Mouse (Mus musculus): ENCODE results near the gene Htr2c.

Gene Htr2c

DNA sequence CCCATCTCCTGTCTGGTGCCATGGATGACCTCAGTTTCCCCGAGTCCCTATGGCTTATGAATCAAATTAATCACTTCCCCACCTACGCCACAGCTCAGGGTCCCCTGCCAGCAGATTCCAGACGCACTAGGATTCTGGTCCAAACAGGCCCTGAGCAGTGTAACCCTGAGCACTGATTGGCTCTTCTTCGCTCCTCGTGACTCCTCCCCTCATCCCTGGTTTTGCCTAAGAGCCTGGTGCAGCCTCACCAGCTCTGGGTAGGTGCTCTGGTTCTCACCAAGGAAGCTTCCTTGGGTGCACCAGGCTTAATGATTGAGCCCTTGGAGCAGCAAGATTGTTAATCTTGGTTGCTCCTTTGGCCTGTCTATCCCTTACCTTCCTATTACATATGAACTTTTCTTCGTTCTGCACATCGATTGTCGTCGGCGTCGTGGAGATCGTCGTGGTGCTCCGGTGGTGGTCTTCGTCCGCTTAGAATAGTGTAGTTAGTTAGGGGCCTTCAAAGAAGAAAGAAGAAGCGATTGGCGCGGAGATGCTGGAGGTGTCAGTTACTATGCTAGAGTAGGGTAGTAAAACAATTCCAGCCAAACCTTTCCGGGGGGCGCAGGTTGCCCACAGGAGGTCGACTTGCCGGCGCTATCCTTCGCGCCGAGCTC lies at the start of gene Htr2c:
TSS of gene Htr2c (plus strand) at position 256 of the 656 bp plus-strand sequence.
- CTCF ChIA-PET = no interaction called here

DNA sequence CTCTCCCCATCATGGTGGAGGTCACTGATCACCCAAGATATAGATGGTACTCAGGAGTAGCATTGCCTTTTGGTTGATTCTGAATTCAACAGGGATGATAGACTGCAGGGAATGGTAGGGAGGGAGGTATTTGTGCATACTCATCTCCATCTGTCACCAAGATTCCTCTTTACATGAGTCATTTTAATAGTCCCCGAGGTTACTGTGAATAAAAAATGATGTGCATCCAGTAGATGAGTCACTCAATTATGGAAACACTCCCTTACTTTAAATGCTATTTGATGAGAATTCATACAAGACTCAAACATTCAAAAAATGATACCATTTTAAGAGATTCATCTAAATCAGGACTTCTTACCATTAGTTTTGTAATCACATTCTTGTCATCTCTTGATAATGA lies 34.1 kb upstream of the Htr2c start:
- CTCF ChIA-PET = no interaction called here

DNA sequence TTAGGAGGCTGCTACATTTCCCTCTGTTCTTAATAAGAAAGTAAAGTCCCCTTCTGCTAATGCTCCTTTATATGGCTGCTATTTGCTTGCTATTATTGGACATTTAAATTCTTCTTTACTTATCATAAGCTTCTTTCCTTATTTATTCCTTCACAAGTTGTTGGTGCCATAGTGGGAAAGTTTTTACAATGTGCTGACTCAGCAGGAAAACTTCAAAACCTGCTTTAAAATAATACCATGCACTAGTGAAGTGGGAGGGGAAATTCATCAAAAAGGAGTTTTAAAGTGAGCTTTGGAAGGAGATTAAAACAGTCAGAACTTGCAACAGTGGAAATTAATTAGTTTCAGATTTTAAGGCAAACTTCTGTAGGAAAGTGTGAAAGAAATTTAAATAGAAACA lies 26.0 kb upstream of the Htr2c start:
- CTCF ChIA-PET = no interaction called here

DNA sequence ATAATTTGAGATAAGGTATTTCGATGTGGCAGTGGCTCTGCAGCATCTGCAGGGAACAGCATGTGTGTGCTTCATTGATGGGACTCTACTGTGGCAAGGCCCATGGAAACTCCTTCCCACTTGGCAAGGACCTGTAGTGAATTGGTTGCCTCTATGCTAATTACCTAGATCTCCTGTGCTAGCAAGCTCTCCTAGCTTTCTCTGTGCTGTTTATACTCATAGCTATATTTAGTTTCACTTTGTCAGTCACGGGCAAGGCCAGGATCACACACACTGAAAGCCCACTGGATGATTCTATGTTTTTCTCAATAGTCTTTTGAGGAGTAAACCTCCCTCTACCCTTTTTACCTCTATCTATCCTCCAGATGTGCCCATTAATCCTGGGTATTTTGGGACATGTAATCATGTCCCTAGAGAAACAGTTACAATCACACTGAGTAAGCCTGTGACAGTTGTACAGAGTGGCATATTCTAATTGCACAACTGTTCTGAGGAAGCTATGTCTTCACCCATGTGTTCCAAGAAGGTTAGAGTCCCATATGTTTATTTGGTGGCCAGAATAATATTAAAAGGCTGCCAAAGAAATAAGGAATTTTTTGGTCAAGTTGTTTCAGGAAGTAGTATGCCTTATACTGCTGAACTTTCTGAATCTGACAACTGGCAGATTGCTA lies 16.0 kb upstream of the Htr2c start:
- CTCF ChIA-PET = no interaction called here

DNA sequence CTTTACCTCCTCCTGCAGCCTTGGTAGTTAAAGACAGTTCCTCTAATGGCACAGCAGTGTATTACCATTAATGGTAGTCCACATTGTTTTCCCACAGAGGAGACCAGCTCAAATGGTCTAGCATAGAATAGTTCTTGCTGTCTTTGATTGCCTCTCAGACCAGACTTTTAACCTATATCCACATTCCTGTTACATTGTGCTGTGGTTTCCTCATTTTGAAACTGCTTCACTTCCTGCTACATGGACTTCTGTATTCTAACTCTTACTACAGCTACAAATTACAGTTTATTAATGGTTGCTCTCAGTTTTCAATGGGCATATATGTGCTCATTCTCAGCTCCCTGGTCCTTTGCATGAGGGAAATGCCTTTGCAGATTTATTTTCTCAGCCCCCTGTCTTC lies 15.3 kb upstream of the Htr2c start:
- CTCF ChIA-PET = no interaction called here

DNA sequence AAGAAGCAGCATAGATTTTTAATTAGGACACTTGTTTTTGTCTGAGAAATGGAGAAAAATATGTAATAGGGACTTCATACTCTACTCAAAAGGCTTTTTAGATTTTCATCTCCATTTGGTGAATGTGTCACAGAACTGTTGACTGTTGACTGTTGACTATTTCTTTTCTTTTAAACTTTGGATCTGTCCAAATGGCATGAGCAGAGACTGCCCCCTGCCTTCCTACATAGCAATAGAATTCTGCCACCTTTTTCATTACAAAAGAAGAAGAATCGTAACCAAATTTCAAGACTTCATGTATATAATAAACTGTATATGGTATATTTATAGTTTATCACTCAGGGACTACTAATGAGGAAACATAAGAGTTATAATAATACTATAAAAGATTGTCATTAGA lies 3.7 kb upstream of the Htr2c start:
- CTCF ChIA-PET = no interaction called here

DNA sequence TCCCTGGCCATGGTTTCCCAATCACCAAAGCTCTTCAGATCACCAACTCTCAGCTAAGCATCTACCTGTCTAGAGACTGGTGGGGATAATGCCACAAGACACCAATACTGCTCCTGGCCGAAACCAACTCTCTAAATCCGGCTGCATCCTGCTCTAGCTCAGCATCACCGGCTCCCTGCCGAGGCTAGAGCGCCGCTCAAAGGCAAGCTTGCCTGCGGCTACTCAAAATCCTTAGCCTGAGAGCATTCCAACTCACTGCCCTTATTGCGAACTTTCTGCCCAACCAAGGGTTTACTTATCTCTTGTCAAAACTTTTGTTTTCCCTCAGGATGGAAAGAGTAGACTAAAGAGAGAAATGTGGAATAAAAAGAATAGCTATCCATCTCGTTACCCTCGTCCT lies 2.4 kb upstream of the Htr2c start:
- CTCF ChIA-PET = no interaction called here

DNA sequence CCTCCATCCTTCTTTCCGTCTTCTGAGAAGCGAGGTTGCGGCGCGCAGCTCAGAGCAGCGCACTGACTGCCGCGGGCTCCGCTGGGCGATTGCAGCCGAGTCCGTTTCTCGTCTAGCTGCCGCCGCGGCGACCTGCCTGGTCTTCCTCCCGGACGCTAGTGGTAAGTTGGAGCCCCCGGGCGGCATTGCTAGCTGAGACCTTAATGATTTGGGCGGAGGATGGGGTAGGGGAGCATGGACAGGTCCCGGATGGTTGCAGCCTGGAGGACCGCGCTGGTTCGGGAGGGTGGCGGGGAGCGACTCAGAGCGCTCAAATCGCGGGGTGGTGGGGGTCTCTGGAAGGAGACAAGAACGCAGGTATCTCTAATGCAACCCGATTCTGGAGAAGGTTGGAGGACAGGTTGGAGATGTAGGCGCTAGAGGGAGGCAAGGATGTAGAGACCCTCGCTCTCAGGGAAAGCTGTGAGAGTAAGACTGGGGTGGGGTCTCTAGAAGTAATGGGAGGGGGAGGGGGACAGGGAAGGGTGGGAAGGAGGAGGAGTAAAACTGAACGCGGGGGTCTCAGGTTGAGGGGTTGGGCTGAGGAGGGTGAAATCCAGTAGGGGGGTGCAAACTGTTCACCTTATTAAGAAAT lies 718 bp downstream of the Htr2c start:
- CTCF ChIA-PET = no interaction called here

DNA sequence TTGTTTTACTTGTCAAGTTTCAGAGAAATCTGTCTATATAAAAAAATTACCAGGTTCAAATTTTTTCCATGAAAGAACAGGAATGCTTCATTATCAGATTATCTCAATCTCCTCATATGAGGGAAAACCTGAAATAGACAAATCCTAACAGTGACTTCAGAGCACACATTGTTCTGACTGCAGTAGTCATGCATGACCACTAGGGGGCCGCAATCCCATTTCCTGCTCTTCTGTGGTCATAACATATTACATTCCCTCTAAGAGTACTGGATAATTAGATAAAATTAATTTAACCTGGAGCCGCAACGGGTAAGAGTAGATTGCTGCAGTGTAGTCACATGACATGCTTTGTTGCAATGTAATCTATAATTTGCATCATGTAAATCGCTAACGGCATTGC lies 17.6 kb downstream of the Htr2c start:
- CTCF ChIA-PET = no interaction called here

DNA sequence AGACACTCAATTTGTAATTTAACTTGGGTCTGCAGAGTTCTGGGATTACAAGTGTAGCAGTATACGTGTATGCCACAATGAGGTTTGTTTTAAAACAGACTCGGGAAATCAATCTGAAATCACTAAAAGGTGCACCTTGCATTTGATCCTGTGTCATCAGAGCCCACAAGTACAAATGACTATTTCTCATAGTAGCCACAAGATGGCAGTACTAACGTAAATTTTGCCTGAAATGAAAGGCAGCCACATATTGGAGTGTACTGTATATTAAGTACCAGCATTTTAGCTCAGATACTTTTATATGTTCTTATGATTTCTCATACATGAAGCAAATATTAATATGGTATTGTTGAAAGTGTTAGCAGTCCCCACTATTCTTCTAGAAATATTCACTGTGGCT lies 93.4 kb downstream of the Htr2c start:
- CTCF ChIA-PET = no interaction called here

DNA sequence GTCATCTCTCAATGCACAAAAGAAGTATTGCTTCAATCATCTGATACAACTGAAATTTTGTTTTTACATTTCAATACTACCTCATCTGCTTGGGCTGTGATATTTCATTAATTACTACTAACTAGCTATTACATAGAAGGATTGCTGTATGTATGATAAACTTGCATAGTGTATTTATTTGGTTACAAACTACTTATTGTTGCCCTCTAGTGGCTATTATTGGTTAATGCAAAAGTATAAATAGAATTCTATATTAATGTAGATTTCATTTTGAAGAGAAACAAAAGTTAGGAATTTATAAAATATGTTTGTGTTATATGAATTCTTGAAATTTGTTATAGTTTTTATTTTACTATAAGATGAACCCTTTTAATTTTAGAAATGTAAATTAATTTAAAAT lies 109.3 kb downstream of the Htr2c start:
- CTCF ChIA-PET = no interaction called here

DNA sequence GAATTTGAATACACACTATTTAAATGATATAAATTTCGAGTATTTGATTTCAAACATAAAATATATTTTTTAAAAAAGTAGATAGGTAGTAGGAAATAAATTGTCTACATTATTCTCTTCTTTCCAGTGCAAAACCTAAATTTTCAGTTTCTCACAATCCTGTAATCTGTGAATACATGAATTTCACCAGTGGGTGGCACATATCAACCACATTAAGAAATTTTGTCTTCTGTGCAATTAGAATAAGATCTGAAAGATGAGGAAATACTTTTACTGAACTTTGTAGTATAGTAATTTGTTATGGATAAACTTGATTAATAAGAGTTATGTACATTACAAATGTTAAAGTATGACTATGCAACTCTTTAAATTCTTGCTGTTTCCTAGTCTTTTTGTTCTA lies 156.8 kb downstream of the Htr2c start:
- CTCF ChIA-PET = no interaction called here

DNA sequence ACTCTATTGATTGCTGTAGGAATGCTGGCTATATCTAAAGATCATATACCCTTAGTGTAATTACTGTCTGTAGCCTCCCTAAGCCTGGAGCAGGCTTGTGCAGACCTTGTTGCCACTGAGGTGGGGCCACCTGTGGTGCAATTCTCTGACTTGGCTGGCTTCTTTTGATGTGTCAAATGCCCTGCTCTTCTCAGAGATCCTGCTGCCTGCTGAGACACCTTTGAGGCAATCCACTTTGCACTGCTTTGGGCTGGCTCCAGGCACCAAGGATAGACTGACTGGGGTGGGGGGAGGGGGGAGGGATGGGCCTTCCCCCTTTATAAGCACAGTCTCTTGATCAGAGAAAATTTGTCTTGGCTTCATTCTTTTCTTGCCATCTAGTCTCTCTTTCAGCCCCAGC lies 252.9 kb downstream of the Htr2c start:
- CTCF ChIA-PET = no interaction called here

DNA sequence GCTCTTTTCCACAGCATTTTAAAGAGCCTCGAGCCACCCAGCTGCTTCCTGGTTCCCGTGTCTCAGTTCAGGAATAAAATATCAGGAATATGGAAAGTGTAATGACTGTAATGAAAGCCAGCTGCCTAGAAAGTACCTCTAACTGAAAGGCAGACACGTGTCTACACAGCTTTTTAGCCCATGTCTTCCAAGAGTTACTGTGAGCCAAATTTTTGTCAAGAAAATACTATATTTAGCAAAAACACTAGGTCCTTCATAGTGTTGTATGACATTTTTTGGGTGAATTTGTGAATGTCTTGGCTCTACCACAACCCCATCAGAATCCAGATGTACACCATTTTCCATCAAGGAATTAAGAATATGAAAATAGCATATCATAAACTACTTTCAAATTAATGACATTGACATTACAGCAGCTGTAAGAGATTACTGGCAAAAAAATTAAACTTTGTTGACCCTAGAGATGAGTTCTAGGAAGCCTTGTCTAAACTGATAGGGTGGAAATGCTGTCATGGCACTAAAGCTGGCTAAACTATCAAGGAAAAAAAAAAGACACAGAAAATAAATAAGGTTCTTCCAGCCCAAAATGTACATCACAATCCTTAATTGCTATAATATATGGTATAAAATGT lies 255.2 kb downstream of the Htr2c start:
- CTCF ChIA-PET = no interaction called here

DNA sequence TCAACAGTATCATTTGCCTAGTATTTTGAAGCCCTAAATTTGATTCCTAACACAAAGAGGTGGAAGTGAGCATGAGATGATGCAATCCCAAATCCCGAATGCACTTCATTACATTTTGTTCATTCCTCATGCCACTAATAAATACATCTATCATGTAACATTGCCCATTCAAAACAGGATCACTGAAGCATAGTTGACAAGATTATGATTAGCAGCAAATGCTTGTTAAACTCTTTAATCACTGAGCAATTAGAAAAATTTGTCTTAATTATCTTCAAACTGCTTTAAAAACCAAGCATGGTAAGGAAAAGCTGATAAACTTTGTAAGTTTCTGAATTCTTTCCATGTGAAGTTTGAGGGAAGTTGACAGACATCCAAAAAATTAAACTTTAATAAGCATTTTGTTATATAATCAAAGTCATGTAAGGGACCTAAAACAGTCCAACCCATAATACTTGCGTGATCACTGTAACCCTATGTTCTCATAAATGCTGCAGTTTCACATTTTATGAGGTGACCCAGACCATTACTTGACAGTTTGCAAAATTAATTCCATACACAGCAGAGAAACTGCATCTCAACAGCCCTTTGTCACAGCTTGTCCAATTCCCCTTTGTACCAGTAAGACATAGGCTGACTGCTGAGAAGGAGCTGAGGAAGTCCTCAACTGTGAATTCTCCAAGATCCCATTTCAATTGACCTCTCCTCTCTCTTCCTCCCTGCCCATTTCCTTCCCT lies 276.7 kb downstream of the Htr2c start:
- CTCF ChIA-PET = no interaction called here
